Mouse (Mus musculus) small intestine, adult 2 months (tissue): ENCODE measurements around the gene S100a2.

ENCODE experiments used
- CTCF ChIP-seq: fragments of 200-500 bp; IDR thresholded peaks from 2 replicates; pipeline ENCODE4 v1.5.1; 2012; ENCODE audit warnings: low read depth, mild to moderate bottlenecking, control low read depth, inconsistent platforms, low read length, moderate library complexity, mixed read lengths; ENCODE audit not compliant: insufficient replicate concordance, insufficient read length; ENCODE audit errors: extremely low read depth
- POLR2A ChIP-seq: fragments of 200-500 bp; IDR thresholded peaks from 2 replicates; pipeline ENCODE4 v1.6.1; 2012; ENCODE audit warnings: low read depth, mild to moderate bottlenecking, control low read depth, inconsistent platforms, low read length, moderate library complexity

- TF ChIP-seq POLR2A (no peak), CTCF (no peak)
Observed at GRCm38 (mm10) chr3:90550421-90550790, 39.6 kb upstream of the S100a2 start.
